Mouse (Mus musculus) forelimb bud, embryonic 11.5 days (tissue): ENCODE measurements around the gene Fam184b.

Source experiments
- DNase-seq: peaks from one replicate; pipeline ENCODE4 v3.0.0-alpha.2; 2012; ENCODE audit warnings: low read depth, low spot score

The Fam184b gene

GRCm38 (mm10) chr5:45514599-45514998 is 124.8 kb downstream of the Fam184b start:
- no peak for DNase-seq

GRCm38 (mm10) chr5:45513511-45513910 is 125.9 kb downstream of the Fam184b start:
- DNase-seq = no peak

GRCm38 (mm10) chr5:45512908-45513307 is 126.5 kb downstream of the Fam184b start:
- no peak for DNase-seq

GRCm38 (mm10) chr5:45510071-45510470 is 129.3 kb downstream of the Fam184b start:
- no peak for DNase-seq

GRCm38 (mm10) chr5:45497564-45497963 is 141.8 kb downstream of the Fam184b start:
- no peak for DNase-seq

GRCm38 (mm10) chr5:45496930-45497550 is 142.4 kb downstream of the Fam184b start:
- DNase-seq = no peak

GRCm38 (mm10) chr5:45496479-45496878 is 142.9 kb downstream of the Fam184b start:
- DNase-seq = no peak

- DNase-seq = no peak
Measured at GRCm38 (mm10) chr5:45496042-45496441, 143.4 kb downstream of the Fam184b start.

- DNase-seq = no peak
Measured at GRCm38 (mm10) chr5:45495429-45495975, 143.9 kb downstream of the Fam184b start.

GRCm38 (mm10) chr5:45494093-45494755 is 145.2 kb downstream of the Fam184b start:
- no peak for DNase-seq

- DNase-seq = peak; percentile 96
Measured at GRCm38 (mm10) chr5:45493191-45494092, 146.0 kb downstream of the Fam184b start, which contains the start of gene Lap3. Gene Lap3 (plus strand): TSS chr5:45493374.

GRCm38 (mm10) chr5:45491776-45492175 is 147.6 kb downstream of the Fam184b start:
- no peak for DNase-seq

- no peak for DNase-seq
Measured at GRCm38 (mm10) chr5:45483654-45484053, 155.8 kb downstream of the Fam184b start.

GRCm38 (mm10) chr5:45482607-45483006 is 156.8 kb downstream of the Fam184b start:
- DNase-seq = no peak

- DNase-seq = no peak
Measured at GRCm38 (mm10) chr5:45481125-45481524, 158.3 kb downstream of the Fam184b start.

GRCm38 (mm10) chr5:45480066-45480465 is 159.3 kb downstream of the Fam184b start:
- DNase-seq = no peak
